Mouse (Mus musculus) spleen, postnatal 10 days (tissue): ENCODE results near the gene Gm47289.
A peak's percentile ranks its signal among the peaks of the same experiment; 100 is the strongest.

ENCODE experiments used
- DNase-seq, 2 experiments: peaks; one replicate each; pipeline ENCODE4 v3.0.0; 2021 to 2022; ENCODE audit warnings: low spot score in 2 of 2

The Gm47289 gene

GRCm38 (mm10) chr9:119156278-119157201, 2.4 kb upstream of the Gm47289 start, which contains the start of gene Acaa1b:
Gene Acaa1b, minus strand, starts transcription at chr9:119157093.
- peak; percentile 28 to 73 for DNase-seq

GRCm38 (mm10) chr9:119160689-119161088, 1.7 kb downstream of the Gm47289 start:
- no peak for DNase-seq

GRCm38 (mm10) chr9:119164743-119165142, 5.8 kb downstream of the Gm47289 start:
- DNase-seq = no peak

GRCm38 (mm10) chr9:119165548-119165947, 6.6 kb downstream of the Gm47289 start:
- DNase-seq = no peak

GRCm38 (mm10) chr9:119167608-119168007, 8.6 kb downstream of the Gm47289 start:
- no peak for DNase-seq

- no peak for DNase-seq
Measured at GRCm38 (mm10) chr9:119179292-119179691, 20.3 kb downstream of the Gm47289 start.

GRCm38 (mm10) chr9:119181241-119181728, 22.3 kb downstream of the Gm47289 start:
- DNase-seq = no peak

- peak; percentile 8 to 41 for DNase-seq
Measured at GRCm38 (mm10) chr9:119192202-119192990, 33.4 kb downstream of the Gm47289 start.

GRCm38 (mm10) chr9:119199151-119199861, 40.3 kb downstream of the Gm47289 start:
- DNase-seq = no peak

- no peak for DNase-seq
Measured at GRCm38 (mm10) chr9:119201653-119202052, 42.7 kb downstream of the Gm47289 start.

- no peak for DNase-seq
Measured at GRCm38 (mm10) chr9:119203617-119204016, 44.7 kb downstream of the Gm47289 start.

GRCm38 (mm10) chr9:119205756-119206155, 46.8 kb downstream of the Gm47289 start:
- no peak for DNase-seq

- no peak for DNase-seq
Measured at GRCm38 (mm10) chr9:119206666-119207065, 47.7 kb downstream of the Gm47289 start.

- no peak for DNase-seq
Measured at GRCm38 (mm10) chr9:119207113-119207512, 48.2 kb downstream of the Gm47289 start.

- DNase-seq = no peak
Measured at GRCm38 (mm10) chr9:119208998-119209397, 50.0 kb downstream of the Gm47289 start, which contains the start of gene Slc22a13. Gene Slc22a13, minus strand, starts transcription at chr9:119209098.
